Mouse (Mus musculus) hindbrain, embryonic 10.5 days (tissue): Measurements from ENCODE around the gene B4galt3. TPM values are rescaled to one million over a fixed set of nuclear protein-coding genes. Genes with fewer than 3 reads are reported as not detected.
A peak's percentile ranks its signal among the peaks of the same experiment; 100 is the strongest.

Source experiments
- DNase-seq: peaks from one replicate; pipeline ENCODE4 v3.0.0-alpha.2; 2017; ENCODE audit warnings: low spot score
- H3K27ac ChIP-seq: fragments of 300-500 bp; sonication (generic); 2 replicates; pipeline ENCODE4 v1.5.1; 2016; ENCODE audit warnings: mild to moderate bottlenecking, moderate library complexity
- H3K27me3 ChIP-seq: fragments of 300-500 bp; sonication (generic); 2 replicates; pipeline ENCODE4 v1.6.1; 2016; ENCODE audit warnings: mild to moderate bottlenecking; ENCODE audit not compliant: poor library complexity, insufficient read depth, severe bottlenecking
- H3K36me3 ChIP-seq: fragments of 300-500 bp; sonication (generic); 2 replicates; pipeline ENCODE4 v1.6.1; 2016; ENCODE audit warnings: mild to moderate bottlenecking, moderate library complexity
- H3K4me1 ChIP-seq: fragments of 300-500 bp; sonication (generic); replicated peaks from 2 replicates; pipeline ENCODE4 v1.6.1; 2016; ENCODE audit warnings: mild to moderate bottlenecking
- H3K4me3 ChIP-seq: fragments of 300-500 bp; sonication (generic); 2 replicates; pipeline ENCODE4 v1.5.1; 2016; ENCODE audit warnings: mild to moderate bottlenecking, moderate library complexity
- H3K9me3 ChIP-seq: fragments of 300-500 bp; sonication (generic); 2 replicates; pipeline ENCODE4 v1.6.1; 2016; ENCODE audit warnings: mild to moderate bottlenecking, moderate library complexity
- WGBS: fragments of 180-500 bp; shearing (Covaris S2); methylation state at CpG from one replicate; pipeline ENCODE4 v1.1.7; 2016; 5-methylcytosine and 5-hydroxymethylcytosine counted together
- polyA plus RNA-seq: library from polyadenylated mRNA; unstranded; fragments of >200 nt; fragmentation: Nextera tagmentation; extraction: Ambion mirVana; gene quantifications from 2 replicates; pipeline ENCODE4 v1.2.1, GENCODE M21; 2016

The B4galt3 gene
- polyA plus RNA-seq, 1 experiment from 2014 or later = 80.9 TPM

GRCm38 (mm10) chr1:171246709-171247452, 23.2 kb upstream of the B4galt3 start:
- WGBS = under 1% methylated on average over 41 of the region's 41 CpGs
- Histone ChIP-seq H3K36me3 (peaks cover 36% of the 10 kb centered on the region), H3K4me3 (peak overlapping the region; percentile 71), H3K27ac (peak overlapping the region; percentile 96), H3K4me1 (peaks cover 60% of the 10 kb centered on the region), H3K27me3 (no peaks in the 10 kb centered on the region), H3K9me3 (no peaks in the 10 kb centered on the region)
- peak; percentile 98 for DNase-seq

DNA sequence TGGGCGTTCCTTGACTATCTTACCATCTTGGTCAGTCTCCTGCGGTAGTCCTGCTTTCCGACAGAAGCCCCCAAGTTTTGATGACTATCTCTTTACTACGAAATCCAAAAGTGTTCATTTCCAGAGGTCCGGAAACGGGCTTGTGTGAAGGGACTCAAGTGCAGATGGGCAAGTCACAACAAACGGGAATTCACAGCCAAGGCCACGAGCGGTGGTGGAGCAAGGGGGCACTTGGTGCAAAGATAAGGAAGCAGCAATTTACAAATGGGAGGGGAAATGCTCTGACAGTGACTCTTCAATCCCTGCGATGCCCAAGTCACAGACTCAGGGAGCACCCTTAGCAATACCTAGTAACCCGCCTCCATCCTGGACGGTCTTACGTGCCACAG, 22.7 kb upstream of the B4galt3 start:
- no peak for DNase-seq
- WGBS = 14% methylated on average over 13 of the region's 13 CpGs
- peaks cover 65% of the 10 kb centered on the region for H3K4me1 ChIP-seq

GRCm38 (mm10) chr1:171247916-171248315, 22.2 kb upstream of the B4galt3 start:
- Histone ChIP-seq H3K27me3 (no peaks in the 10 kb centered on the region), H3K4me3 (peak overlapping the region; percentile 71), H3K36me3 (peaks cover 25% of the 10 kb centered on the region), H3K4me1 (peaks cover 70% of the 10 kb centered on the region), H3K9me3 (no peaks in the 10 kb centered on the region), H3K27ac (peak overlapping the region; percentile 96)
- peak; percentile 29 for DNase-seq
- 22% methylated on average over 4 of the region's 4 CpGs for WGBS

More for the DNA sequence above, 22.7 kb upstream of the B4galt3 start:
- H3K27me3 ChIP-seq = no peaks in the 10 kb centered on the region
- H3K36me3 ChIP-seq = peaks cover 30% of the 10 kb centered on the region
- H3K4me3 ChIP-seq = peak overlapping the region; percentile 71
- H3K27ac ChIP-seq = peak overlapping the region; percentile 96
- no peaks in the 10 kb centered on the region for H3K9me3 ChIP-seq

GRCm38 (mm10) chr1:171248386-171249226, 21.5 kb upstream of the B4galt3 start:
- DNase-seq = peak; percentile 30
- Histone ChIP-seq H3K27me3 (no peaks in the 10 kb centered on the region), H3K36me3 (peaks cover 20% of the 10 kb centered on the region), H3K27ac (peak overlapping the region; percentile 96), H3K4me3 (peak overlapping the region; percentile 71; the same call in 1 of the 2 replicates), H3K9me3 (no peaks in the 10 kb centered on the region), H3K4me1 (peaks cover 73% of the 10 kb centered on the region)
- WGBS = 49% methylated on average over 3 of the region's 3 CpGs

DNA sequence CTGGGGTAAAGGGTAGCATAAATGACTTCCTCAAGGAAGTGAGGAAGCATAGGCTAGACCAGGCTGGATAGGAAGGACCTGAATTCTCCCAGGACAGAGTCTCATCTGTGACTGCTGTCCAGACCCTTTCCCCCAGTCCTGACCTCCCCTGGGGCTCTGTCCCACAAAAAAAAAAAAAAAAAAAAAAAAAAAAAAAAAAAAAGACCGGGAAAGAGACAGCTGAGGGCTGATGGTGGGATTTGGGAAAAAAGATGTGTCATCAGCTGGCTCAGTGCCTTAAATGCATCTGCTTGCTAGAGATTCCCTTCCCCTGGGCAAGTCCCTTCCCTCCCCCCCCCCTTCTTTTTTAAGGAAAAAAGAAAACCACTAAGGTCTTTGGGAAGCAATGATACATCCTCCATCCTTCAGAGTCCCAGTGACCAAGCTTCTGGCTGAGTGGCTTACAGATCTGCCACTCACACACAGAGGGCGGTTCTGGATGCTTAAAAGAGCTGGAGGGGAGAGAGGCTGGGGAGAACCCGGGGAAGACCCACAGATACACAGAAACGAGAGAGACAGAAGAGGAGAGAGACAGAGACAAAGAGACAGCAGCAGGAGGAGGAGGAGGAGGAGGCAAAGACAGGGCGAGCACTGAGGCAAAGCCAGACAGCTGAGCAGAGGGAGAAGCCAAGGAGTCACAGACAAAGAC, 20.1 kb upstream of the B4galt3 start, which contains the start of gene Adamts4:
TSS of gene Adamts4 (plus strand) at position 509 of the 688 bp plus-strand sequence.
- WGBS = 17% methylated on average over 5 of the region's 5 CpGs
- Histone ChIP-seq H3K4me1 (peaks cover 73% of the 10 kb centered on the region), H3K27me3 (no peaks in the 10 kb centered on the region), H3K4me3 (peak within 1 kb of the TSS; percentile 55), H3K36me3 (peaks cover 22% of the 10 kb centered on the region), H3K9me3 (no peaks in the 10 kb centered on the region), H3K27ac (peak within 1 kb of the TSS; percentile 96)
- peak; percentile 66 for DNase-seq

- 8% methylated on average over 26 of the region's 26 CpGs for WGBS
- DNase-seq = peak; percentile 52
- Histone ChIP-seq H3K4me3 (peak within 1 kb of the TSS; percentile 55), H3K27ac (peak within 1 kb of the TSS; percentile 85), H3K36me3 (peaks cover 18% of the 10 kb centered on the region), H3K9me3 (no peaks in the 10 kb centered on the region), H3K27me3 (no peaks in the 10 kb centered on the region), H3K4me1 (peaks cover 68% of the 10 kb centered on the region)
Measured at GRCm38 (mm10) chr1:171250680-171251593, 19.2 kb upstream of the B4galt3 start, which contains the start of gene Ndufs2. Gene Ndufs2, minus strand, starts transcription at chr1:171251388.

GRCm38 (mm10) chr1:171251594-171252324, 18.4 kb upstream of the B4galt3 start:
- peak overlapping the region; percentile 55 for H3K4me3 ChIP-seq
- no peaks in the 10 kb centered on the region for H3K9me3 ChIP-seq
- WGBS = 1% methylated on average over 13 of the region's 13 CpGs
- peaks cover 60% of the 10 kb centered on the region for H3K4me1 ChIP-seq
- peak; percentile 71 for DNase-seq
- H3K27me3 ChIP-seq = no peaks in the 10 kb centered on the region
- H3K36me3 ChIP-seq = peaks cover 26% of the 10 kb centered on the region
- H3K27ac ChIP-seq = peak overlapping the region; percentile 85

- DNase-seq = no peak
- Histone ChIP-seq H3K4me3 (peak overlapping the region; percentile 55), H3K9me3 (no peaks in the 10 kb centered on the region), H3K36me3 (peaks cover 26% of the 10 kb centered on the region), H3K27ac (peak overlapping the region; percentile 85), H3K27me3 (no peaks in the 10 kb centered on the region), H3K4me1 (peaks cover 58% of the 10 kb centered on the region)
- WGBS = 46% methylated on average over 17 of the region's 17 CpGs
Measured at GRCm38 (mm10) chr1:171252415-171252814, 17.7 kb upstream of the B4galt3 start.

- Histone ChIP-seq H3K4me1 (peaks cover 20% of the 10 kb centered on the region), H3K4me3 (no peak overlapping the region), H3K27ac (no peak overlapping the region), H3K36me3 (peaks cover 45% of the 10 kb centered on the region), H3K27me3 (no peaks in the 10 kb centered on the region), H3K9me3 (no peaks in the 10 kb centered on the region)
- DNase-seq = no peak
- 93% methylated on average over 24 of the region's 24 CpGs for WGBS
Measured at GRCm38 (mm10) chr1:171256095-171256818, 13.9 kb upstream of the B4galt3 start.

GRCm38 (mm10) chr1:171256937-171257548, 13.1 kb upstream of the B4galt3 start:
- DNase-seq = peak; percentile 69
- Histone ChIP-seq H3K4me3 (no peak overlapping the region), H3K4me1 (peaks cover 12% of the 10 kb centered on the region), H3K36me3 (peaks cover 45% of the 10 kb centered on the region), H3K9me3 (no peaks in the 10 kb centered on the region), H3K27me3 (no peaks in the 10 kb centered on the region), H3K27ac (no peak overlapping the region)
- WGBS = 73% methylated on average over 15 of the region's 15 CpGs
